Mouse (Mus musculus): ENCODE data around the gene Gm9999.
A peak's percentile ranks its signal among the peaks of the same experiment; 100 is the strongest.
"Not testable (repeated sequence)": the region's sequence is repeated elsewhere in the genome, so short reads cannot be mapped to it uniquely, and the experiment has no call there.

The Gm9999 gene

DNA sequence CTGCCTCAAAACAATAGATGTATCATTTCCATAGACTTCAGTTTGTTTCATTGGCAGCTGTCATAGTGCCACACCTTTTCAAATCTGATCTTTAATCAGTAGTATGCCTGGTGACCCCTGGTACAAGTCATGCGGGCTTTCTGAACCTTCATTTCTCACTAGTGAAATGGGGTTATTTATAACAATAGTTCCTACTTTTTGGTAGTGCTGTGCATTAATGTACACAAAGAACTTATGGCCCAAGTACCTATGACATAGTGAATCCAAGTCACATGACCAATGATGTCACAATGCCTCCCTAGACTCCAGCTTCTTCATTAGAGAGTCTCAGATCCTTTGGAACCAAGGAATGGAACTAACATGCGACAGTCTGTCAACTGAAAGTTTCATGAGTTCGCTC lies at the start of gene Gm9999:
Gene Gm9999, plus strand, starts transcription at position 301 of the 400 bp plus-strand sequence.
- no peak for DNase-seq (ENCODE audit: low spot score in 2 of 2)

GRCm38 (mm10) chr7:46934788-46935187 lies 48.6 kb upstream of the Gm9999 start:
- no peak for DNase-seq (ENCODE audit: low spot score in 2 of 2)

DNA sequence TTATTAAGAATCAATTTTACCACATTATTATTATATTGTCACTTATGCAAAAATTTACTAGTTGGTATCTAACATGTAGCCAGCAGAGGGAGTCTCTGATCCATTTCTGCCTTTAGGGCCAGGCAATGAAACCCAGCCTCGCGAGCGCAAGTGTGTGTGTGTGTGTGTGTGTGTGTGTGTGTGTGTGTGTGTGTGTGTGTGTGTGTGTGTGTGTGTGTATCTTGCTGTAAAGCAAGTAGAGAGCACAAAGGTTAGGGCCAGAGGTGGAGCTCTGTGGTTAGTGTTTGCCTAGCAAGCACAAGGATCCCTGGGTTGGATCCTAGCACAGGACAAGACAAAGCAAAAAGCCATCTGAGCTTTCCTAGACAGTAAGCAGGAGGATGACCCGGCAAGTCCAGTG lies 47.5 kb upstream of the Gm9999 start:
- no peak for DNase-seq (ENCODE audit: low spot score in 2 of 2)

- peak; percentile 91 for DNase-seq (ENCODE audit: low spot score in 2 of 2)
These were observed 25.3 kb upstream of the Gm9999 start, which contains the start of gene Uevld for GRCm38 (mm10) chr7:46957831-46958691. Uevld (minus strand) TSS chr7:46958527.

GRCm38 (mm10) chr7:46958853-46959252 lies 24.5 kb upstream of the Gm9999 start:
- DNase-seq (ENCODE audit: low spot score in 2 of 2): no peak

- no peak for DNase-seq (ENCODE audit: low spot score in 2 of 2)
These were observed 22.4 kb upstream of the Gm9999 start for GRCm38 (mm10) chr7:46960991-46961390.

DNA sequence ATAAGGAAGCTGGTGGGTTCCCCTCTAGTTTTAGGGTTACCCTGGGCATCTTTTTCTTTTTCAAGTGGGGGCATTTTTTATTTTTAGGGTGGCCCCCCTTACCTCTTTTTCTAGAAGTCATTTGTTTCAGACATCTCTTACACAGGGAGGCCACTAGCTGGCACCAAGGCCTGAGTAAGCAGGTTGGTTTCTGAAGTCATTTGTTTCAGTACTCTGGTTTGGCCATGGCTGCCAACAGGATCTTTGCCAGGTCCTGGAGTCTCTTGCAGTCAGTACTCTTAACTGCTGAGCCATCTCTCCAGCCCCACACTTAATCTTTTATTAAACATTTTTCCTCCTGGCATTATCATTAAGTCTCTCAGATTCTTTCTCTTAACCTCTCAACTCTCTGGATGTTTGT lies 21.2 kb upstream of the Gm9999 start:
- DNase-seq (ENCODE audit: low spot score in 2 of 2): no peak

DNA sequence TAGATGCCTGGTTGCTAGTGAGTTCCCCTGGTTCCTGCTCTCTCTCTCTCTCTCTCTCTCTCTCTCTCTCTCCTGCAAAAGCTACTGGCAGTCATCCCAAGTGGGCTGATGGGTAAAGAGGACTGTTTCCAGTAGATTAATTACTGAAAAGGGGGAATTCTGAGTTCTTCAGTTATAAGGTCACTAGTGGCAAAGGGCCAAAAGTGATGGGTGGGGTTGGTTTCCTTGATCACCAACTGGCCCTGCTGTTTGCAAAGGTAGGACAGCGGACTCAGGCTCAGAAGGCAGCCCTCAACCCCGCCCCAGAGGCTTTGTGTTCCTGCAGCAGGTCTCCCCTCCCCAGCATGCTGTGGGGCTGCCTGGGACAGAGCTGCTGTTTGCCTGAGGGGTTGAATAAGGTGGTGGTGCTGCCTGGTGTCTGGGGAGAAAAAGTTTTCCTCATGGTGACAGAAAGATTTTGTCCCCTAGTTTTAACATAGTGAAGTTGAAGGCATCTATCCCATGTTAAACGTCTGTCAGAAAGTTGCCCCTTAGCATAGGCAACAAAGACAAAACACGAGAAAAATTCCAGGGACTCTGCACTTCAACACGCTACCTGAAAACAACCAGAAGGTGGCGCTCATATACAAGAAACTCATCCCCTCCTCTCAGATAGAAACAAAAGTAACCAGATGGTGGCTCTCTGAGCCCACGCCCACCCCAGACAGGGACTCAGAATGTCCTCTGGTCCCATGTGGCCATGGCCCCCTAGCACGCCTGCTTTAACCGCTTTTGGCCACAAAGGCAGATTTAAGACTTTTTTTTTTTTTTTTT lies 20.4 kb upstream of the Gm9999 start:
- DNase-seq (ENCODE audit: low spot score in 2 of 2): peak; percentile 44 to 84

DNA sequence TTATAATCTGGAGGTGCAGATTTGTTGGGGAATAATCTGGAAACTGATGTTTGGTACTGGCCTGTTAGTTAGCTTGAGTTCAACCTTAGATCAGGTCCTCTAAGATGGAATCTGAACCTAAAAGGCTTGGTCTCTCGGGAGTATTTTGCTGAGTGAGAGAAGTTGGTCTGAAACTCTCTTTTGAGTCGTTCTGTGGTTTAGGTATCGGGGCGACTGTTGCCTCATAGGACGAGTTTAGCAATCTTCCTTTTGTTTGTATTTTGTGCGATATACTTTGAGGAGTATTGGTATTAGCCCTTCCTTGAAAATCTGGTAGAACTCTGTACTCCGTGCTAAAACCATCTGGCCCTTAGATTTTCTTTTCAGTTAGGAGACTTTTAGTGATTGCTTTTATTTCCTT lies 19.3 kb upstream of the Gm9999 start:
- no peak for DNase-seq (ENCODE audit: low spot score in 2 of 2)

DNA sequence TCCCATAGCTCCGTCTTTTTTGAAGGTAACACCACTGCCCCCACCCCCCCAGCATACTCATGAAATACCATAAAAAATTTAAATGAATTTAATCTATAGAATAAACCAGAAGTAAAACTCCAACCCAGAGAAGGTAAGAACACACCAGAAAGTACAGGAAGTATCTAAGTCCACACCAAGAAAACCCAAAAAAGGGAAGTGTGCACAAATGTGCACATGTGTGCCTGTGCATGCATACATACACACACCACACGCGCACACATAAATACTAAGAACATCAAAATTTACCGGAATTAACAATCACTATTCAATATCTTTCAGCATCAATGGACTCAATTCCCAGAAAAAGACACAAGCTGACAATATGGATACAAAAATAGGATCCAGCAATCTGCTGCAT lies 13.5 kb upstream of the Gm9999 start:
- no peak for DNase-seq (ENCODE audit: low spot score in 2 of 2)

DNA sequence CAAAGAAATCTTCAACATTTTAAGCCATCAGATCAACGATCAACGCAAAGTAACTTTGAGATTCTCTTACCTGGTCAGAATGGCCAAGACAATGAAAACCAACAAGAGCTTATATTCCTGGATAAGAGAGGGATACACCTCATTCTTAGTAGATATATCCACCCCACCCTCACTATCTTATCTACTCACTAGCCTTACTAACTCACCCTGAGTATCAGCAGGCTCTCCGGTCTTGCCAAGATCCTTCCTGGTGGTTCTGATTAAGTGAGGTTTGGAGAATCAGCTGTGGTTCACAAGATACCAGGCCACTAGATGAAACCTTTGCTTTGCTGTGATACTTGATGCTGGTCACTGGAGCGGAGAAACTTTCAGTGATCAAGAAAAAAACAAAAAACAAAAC lies 8.7 kb upstream of the Gm9999 start:
- no peak for DNase-seq (ENCODE audit: low spot score in 2 of 2)

DNA sequence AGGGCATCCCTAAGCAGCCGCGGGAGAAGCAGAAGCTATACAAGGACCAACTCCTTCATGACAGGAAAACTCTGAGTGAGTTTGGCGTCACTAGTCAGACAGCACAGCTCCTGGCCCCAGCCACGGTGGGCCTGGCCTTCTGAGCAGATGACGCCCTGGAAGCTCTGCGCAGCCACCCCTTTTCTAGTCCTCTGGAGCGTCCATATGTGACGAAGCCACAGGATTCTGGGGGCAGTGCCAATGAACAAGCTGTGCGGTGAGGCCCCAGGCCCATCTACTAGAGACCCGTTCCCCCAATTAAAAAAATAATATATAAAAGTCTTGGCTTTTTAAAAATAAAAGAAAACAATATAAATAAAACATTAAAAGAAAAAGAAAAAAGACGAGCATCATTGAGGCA lies 7.9 kb upstream of the Gm9999 start:
- DNase-seq (ENCODE audit: low spot score in 2 of 2): no peak

DNA sequence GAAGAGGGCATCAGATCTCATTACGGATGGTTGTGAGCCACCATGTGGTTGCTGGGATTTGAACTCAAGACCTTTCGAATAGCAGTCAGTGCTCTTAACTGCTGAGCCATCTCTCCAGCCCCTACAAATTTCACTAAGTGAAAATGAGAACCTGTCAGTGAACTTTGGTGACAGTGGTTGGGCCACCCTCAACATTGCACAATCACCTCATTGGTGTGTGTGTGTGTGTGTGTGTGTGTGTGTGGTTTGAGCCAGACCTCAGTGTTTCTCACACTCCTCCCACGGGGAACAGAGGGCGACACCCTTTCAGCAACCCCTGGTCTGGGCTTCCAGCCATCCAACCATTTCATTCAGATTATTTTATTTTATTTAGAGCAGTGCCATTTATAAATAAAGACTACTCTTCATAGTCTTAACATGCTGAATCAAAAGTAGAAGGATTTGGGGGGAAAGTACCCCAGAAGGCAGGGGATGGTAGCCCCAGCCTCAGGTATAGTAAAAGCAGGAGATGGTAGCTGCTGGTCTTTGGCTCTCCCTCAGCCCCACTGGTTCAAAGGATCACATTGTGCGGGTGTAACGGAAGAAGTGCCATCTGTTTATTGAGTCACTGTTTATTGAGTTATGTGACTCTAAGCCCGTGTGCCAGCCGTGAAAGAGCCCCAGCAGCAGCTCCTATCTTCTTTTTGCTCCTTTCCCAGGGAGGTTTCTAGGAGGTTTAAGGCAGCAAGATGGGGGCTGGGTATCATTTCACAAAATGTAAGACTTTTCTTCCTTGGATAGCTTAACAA lies 2.5 kb downstream of the Gm9999 start:
- DNase-seq (ENCODE audit: low spot score in 2 of 2): no peak

DNA sequence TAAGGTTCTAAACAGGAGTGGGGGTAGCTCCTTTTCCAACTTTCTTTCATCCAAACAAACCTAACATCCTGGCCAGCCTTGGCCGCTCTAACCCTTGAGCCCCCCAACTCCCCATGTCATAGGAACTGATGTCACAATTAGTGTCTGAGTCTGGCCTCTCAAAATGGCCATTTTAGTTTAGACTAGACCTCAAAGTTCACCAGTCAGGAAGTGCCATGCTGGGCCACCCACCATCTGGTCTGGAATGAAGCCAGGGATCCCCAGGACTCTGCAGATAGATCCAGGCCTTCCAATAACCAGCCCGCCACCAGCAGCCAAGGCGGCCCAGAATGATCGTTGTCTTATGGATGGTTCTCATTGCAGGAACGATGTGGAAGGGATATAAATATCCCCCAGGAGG lies 3.3 kb downstream of the Gm9999 start:
- no peak for DNase-seq (ENCODE audit: low spot score in 2 of 2)

GRCm38 (mm10) chr7:46987073-46987472 lies 3.7 kb downstream of the Gm9999 start:
- no peak for DNase-seq (ENCODE audit: low spot score in 2 of 2)

- not testable (repeated sequence) for DNase-seq (ENCODE audit: low spot score in 2 of 2)
These were observed 6.0 kb downstream of the Gm9999 start for GRCm38 (mm10) chr7:46989387-46989786.

DNA sequence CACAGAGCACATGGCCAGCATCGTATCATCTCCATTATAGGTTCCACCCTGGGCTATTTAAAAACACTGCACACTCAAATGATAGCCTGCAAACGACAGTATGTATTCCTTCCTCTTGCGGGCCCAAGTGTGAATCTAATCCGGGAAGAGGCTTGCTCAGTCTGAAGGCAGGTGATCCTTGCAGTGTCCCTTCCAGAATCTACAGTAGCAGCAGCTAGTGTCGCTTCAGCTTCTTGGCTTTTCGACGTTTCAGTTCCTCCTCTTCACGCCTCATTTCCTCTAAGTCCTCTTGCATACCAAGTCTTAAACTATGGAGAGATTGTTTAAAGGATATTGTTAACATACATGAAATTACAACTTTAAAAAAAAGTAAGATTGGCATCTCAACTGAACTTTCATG lies 9.7 kb downstream of the Gm9999 start:
- no peak for DNase-seq (ENCODE audit: low spot score in 2 of 2)

- no peak for DNase-seq (ENCODE audit: low spot score in 2 of 2)
These were observed 12.2 kb downstream of the Gm9999 start for GRCm38 (mm10) chr7:46995558-46995957.

GRCm38 (mm10) chr7:46997008-46997407 lies 13.6 kb downstream of the Gm9999 start:
- no peak for DNase-seq (ENCODE audit: low spot score in 2 of 2)

- DNase-seq (ENCODE audit: low spot score in 2 of 2): no peak
These were observed 14.4 kb downstream of the Gm9999 start for GRCm38 (mm10) chr7:46997644-46998395.

DNA sequence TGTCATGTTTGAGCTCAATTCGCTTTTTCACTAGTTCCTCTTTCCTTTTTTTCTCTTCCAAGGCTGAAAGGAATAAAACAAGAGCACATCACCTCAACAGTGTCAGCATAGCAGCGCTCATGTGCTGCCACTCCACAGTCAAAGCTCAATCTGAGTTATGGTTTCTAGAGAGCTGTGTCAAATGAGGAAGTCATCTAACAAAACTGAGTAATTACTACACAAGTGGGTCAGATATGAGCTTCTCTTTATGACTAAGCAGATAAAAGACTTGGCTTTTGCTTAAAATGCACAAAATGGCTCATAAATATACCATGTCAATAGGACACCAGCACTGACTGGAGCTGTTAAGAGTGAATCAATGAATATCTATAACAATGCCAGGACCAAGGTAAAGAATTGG lies 15.6 kb downstream of the Gm9999 start:
- DNase-seq (ENCODE audit: low spot score in 2 of 2): no peak
